Mouse (Mus musculus) mesoderm, embryonic 11.5 days (tissue): ENCODE results near the gene Nolc1.
"Not testable (repeated sequence)": the region's sequence is repeated elsewhere in the genome, so short reads cannot be mapped to it uniquely, and the experiment has no call there.

ENCODE experiments used
- DNase-seq: peaks from one replicate; pipeline ENCODE4 v3.0.0-alpha.2; 2012; ENCODE audit warnings: low read depth, low spot score

The Nolc1 gene

GRCm38 (mm10) chr19:46087871-46088270 is 12.2 kb downstream of the Nolc1 start:
- DNase-seq = no peak

- no peak for DNase-seq
These were observed 16.0 kb downstream of the Nolc1 start for GRCm38 (mm10) chr19:46091641-46092040.

- no peak for DNase-seq
These were observed 18.5 kb downstream of the Nolc1 start for GRCm38 (mm10) chr19:46094144-46094543.

GRCm38 (mm10) chr19:46095291-46095690 is 19.6 kb downstream of the Nolc1 start:
- no peak for DNase-seq

GRCm38 (mm10) chr19:46096396-46096795 is 20.7 kb downstream of the Nolc1 start:
- DNase-seq = no peak

GRCm38 (mm10) chr19:46099561-46099960 is 23.9 kb downstream of the Nolc1 start:
- no peak for DNase-seq

GRCm38 (mm10) chr19:46103437-46104186 is 27.9 kb downstream of the Nolc1 start:
- no peak for DNase-seq

GRCm38 (mm10) chr19:46104187-46104557 is 28.5 kb downstream of the Nolc1 start:
- no peak for DNase-seq

- no peak for DNase-seq
These were observed 34.6 kb downstream of the Nolc1 start for GRCm38 (mm10) chr19:46110214-46110613.

GRCm38 (mm10) chr19:46110781-46111180 is 35.1 kb downstream of the Nolc1 start:
- DNase-seq = no peak

GRCm38 (mm10) chr19:46114617-46115016 is 39.0 kb downstream of the Nolc1 start:
- no peak for DNase-seq

- DNase-seq = no peak
These were observed 43.8 kb downstream of the Nolc1 start for GRCm38 (mm10) chr19:46119458-46119857.

GRCm38 (mm10) chr19:46120872-46121271 is 45.2 kb downstream of the Nolc1 start:
- no peak for DNase-seq

- no peak for DNase-seq
These were observed 48.2 kb downstream of the Nolc1 start for GRCm38 (mm10) chr19:46123876-46124275.

GRCm38 (mm10) chr19:46124651-46125050 is 49.0 kb downstream of the Nolc1 start:
- no peak for DNase-seq

- no peak for DNase-seq
These were observed 50.6 kb downstream of the Nolc1 start for GRCm38 (mm10) chr19:46126301-46126700.

- DNase-seq = not testable (repeated sequence)
These were observed 54.1 kb downstream of the Nolc1 start for GRCm38 (mm10) chr19:46129737-46130136.

GRCm38 (mm10) chr19:46131283-46131682 is 55.6 kb downstream of the Nolc1 start:
- no peak for DNase-seq

- DNase-seq = peak; percentile 12
These were observed 56.2 kb downstream of the Nolc1 start, which contains the start of gene Elovl3 for GRCm38 (mm10) chr19:46131694-46132525. Gene Elovl3, plus strand, starts transcription at chr19:46131897.

GRCm38 (mm10) chr19:46132577-46132976 is 56.9 kb downstream of the Nolc1 start:
- DNase-seq = no peak
